Mouse (Mus musculus): ENCODE data around the gene Rhof. TPM values are rescaled to one million over a fixed set of nuclear protein-coding genes. Genes with fewer than 3 reads are reported as not detected.

The Rhof gene
- polyA plus RNA-seq, 1 experiment from 2014 or later: 2.3 TPM

- ATAC-seq: no peak
- WGBS: 94% methylated on average over 4 of the region's 4 CpGs
- H3K4me2 ChIP-seq (replicated peaks): no peak overlapping the region
- no peaks in the 10 kb centered on the region for H3K4me1 ChIP-seq (replicated peaks)
- H3K9me3 ChIP-seq: no peaks in the 10 kb centered on the region
- no peak overlapping the region for H3K9ac ChIP-seq
- H3K36me3 ChIP-seq: no peaks in the 10 kb centered on the region
- H3K27ac ChIP-seq: no peak overlapping the region
- no peak overlapping the region for H3K4me3 ChIP-seq (replicated peaks)
- H3K27me3 ChIP-seq (replicated peaks): no peaks in the 10 kb centered on the region
These were observed 43.7 kb downstream of the Rhof start for GRCm38 (mm10) chr5:123088784-123089183.

DNA sequence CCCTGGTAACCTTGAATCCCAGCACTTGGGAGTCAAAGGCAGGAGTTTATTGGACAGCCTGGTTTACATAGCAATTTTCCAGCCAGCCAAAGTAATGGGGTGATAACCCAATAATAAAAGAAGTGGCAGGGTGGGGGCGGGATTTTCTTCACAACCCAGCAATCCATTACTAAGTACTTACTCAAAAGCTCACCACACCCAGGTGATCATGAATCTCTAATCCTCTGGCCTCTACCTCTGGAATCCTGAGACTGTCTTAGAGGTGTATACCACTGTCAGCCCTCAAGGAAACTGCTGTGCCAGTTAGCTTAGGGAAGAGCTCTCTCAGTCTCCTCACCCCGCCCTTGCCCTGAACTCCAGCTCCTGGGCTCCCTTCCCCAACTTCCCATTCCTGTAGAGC, 46.0 kb downstream of the Rhof start:
- no peak overlapping the region for H3K4me2 ChIP-seq (replicated peaks)
- no peak overlapping the region for H3K4me3 ChIP-seq (replicated peaks)
- no peaks in the 10 kb centered on the region for H3K4me1 ChIP-seq (replicated peaks)
- no peaks in the 10 kb centered on the region for H3K36me3 ChIP-seq
- 89% methylated on average over 2 of the region's 2 CpGs for WGBS
- ATAC-seq: no peak
- H3K27ac ChIP-seq: no peak overlapping the region
- no peak overlapping the region for H3K9ac ChIP-seq
- H3K9me3 ChIP-seq: no peaks in the 10 kb centered on the region
- H3K27me3 ChIP-seq (replicated peaks): no peaks in the 10 kb centered on the region

DNA sequence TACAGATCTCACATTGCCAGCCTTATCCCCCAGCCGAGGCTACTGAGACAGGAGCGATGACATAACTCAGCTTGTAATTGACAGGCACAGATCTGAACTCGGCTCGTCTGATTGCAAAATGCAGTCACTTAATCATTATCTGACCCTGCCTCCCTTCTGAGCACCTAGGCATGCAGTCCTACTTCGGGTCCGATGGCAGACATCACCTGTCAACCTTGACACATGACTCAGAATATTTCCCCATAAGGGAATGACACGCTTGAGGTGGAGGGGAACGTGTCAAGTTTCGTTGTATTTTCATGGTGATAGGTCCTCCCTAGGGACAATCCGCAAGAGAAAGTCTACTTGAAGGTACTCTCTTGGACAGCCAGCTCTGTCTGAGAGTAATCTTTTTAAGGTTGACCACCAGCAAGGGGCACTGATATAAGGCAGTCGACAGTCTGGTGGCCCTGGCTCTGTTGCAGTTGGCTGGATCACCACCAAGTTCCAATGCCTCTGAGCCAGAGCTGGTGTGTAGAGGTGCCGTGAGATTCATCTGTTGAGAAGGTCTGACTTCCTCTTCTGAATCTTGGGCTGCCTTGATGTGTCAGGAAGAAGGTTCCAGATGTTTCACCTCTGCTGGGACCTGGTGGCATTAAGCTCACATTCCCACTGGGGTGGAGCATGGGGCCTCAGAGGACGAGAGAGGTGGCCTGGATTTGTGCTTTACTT, 49.0 kb downstream of the Rhof start:
- no peak for ATAC-seq
- Histone ChIP-seq H3K9me3 (no peaks in the 10 kb centered on the region), H3K36me3 (no peaks in the 10 kb centered on the region), H3K27me3 (replicated peaks) (no peaks in the 10 kb centered on the region), H3K27ac (no peak overlapping the region), H3K4me3 (replicated peaks) (no peak overlapping the region), H3K9ac (no peak overlapping the region), H3K4me1 (replicated peaks) (no peaks in the 10 kb centered on the region), H3K4me2 (replicated peaks) (no peak overlapping the region)
- WGBS: 70% methylated on average over 13 of the region's 13 CpGs

DNA sequence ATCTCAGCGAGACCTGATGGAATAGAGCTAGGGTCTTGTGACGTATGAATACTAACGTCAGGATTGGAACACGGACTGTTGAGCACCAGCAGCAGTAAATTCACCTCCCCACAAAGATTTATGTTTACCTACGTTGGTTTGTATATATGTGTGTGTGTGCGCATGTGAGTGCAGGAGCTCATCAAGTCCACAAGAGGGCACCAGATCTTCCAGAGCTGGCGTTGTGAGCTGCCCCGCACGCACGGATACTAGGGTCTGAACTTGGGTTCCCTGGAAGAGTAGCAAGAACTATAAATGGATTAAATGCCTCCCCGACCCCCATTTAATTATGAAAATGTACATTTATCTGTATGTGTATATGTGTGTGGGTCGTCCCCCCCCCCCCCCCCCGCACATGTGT, 52.0 kb downstream of the Rhof start:
- WGBS: 96% methylated on average over 13 of the region's 13 CpGs
- no peak overlapping the region for H3K4me3 ChIP-seq (replicated peaks)
- no peaks in the 10 kb centered on the region for H3K36me3 ChIP-seq
- no peak overlapping the region for H3K9ac ChIP-seq
- no peaks in the 10 kb centered on the region for H3K9me3 ChIP-seq
- no peak for ATAC-seq
- H3K27me3 ChIP-seq (replicated peaks): no peaks in the 10 kb centered on the region
- H3K4me1 ChIP-seq (replicated peaks): peaks cover 16% of the 10 kb centered on the region
- H3K4me2 ChIP-seq (replicated peaks): no peak overlapping the region
- H3K27ac ChIP-seq: no peak overlapping the region

DNA sequence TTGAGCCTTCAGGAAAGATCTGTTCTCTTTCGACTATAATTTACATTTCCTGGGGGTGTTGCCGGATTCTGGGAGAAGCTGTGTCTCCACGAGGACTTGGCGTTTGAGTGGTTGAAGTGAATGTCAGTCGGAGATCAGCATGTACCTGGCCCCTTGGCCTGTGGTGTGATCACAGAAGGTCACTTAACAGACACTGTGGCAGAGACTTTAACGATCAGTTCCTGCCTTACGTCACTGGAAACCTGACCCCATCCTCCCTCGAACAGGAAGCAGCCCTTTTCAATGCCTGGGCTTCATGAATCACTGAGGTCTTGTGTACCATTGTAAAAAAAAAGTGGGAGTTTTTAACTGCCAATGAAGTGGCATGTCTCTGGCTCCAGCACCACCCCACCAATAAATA, 52.5 kb downstream of the Rhof start:
- H3K27ac ChIP-seq: no peak overlapping the region
- peaks cover 18% of the 10 kb centered on the region for H3K4me1 ChIP-seq (replicated peaks)
- no peak overlapping the region for H3K9ac ChIP-seq
- ATAC-seq: no peak
- H3K36me3 ChIP-seq: no peaks in the 10 kb centered on the region
- no peaks in the 10 kb centered on the region for H3K9me3 ChIP-seq
- no peak overlapping the region for H3K4me3 ChIP-seq (replicated peaks)
- 0 out of 2 replicates have a peak overlapping the region, but pooled peaks have one; percentile 9 for H3K4me2 ChIP-seq (replicated peaks)
- H3K27me3 ChIP-seq (replicated peaks): no peaks in the 10 kb centered on the region
- WGBS: 43% methylated on average over 8 of the region's 8 CpGs

DNA sequence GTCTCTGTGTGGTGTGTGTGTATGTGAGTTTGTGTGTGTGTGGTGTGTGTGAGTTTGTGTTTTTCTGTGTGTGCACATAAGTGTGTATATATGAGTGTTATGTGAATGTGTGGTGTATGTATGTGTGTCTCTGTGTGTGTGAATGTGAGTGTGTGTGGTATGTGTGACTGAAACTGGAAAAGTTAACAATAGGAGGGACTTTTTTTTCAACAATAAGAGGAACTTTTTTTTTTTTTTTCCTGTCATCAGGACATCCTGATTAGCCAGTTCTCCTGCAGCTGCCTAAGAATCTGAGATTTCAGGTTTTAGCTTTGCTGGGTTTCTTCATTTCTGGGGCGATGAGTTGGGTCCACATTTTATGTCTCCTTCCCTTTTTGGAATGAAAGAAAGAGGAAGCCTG, 52.9 kb downstream of the Rhof start:
- no peak overlapping the region for H3K4me3 ChIP-seq (replicated peaks)
- 59% methylated on average over 1 of the region's 1 CpGs for WGBS

GRCm38 (mm10) chr5:123076419-123077281, 55.8 kb downstream of the Rhof start:
- Histone ChIP-seq H3K4me2 (replicated peaks) (peak overlapping the region; percentile 99), H3K4me1 (replicated peaks) (peaks cover 18% of the 10 kb centered on the region), H3K36me3 (no peaks in the 10 kb centered on the region), H3K9me3 (no peaks in the 10 kb centered on the region), H3K9ac (peak overlapping the region; percentile 74), H3K27me3 (replicated peaks) (no peaks in the 10 kb centered on the region), H3K27ac (peak overlapping the region; percentile 40; the same call in 1 of the 2 replicates), H3K4me3 (replicated peaks) (peak overlapping the region; percentile 74)
- peak; percentile 91 for ATAC-seq
- WGBS: 3% methylated on average over 35 of the region's 35 CpGs

More for the DNA sequence above, 52.9 kb downstream of the Rhof start:
- Histone ChIP-seq H3K4me1 (replicated peaks) (peaks cover 18% of the 10 kb centered on the region), H3K27ac (no peak overlapping the region), H3K9ac (no peak overlapping the region), H3K36me3 (no peaks in the 10 kb centered on the region), H3K9me3 (no peaks in the 10 kb centered on the region), H3K4me2 (replicated peaks) (no peak overlapping the region), H3K27me3 (replicated peaks) (no peaks in the 10 kb centered on the region)
- no peak for ATAC-seq

GRCm38 (mm10) chr5:123075576-123076418, 56.7 kb downstream of the Rhof start:
- Histone ChIP-seq H3K27ac (peak overlapping the region; percentile 40; the same call in 1 of the 2 replicates), H3K4me2 (replicated peaks) (peak overlapping the region; percentile 99), H3K9ac (peak overlapping the region; percentile 74), H3K27me3 (replicated peaks) (no peaks in the 10 kb centered on the region), H3K36me3 (no peaks in the 10 kb centered on the region), H3K4me1 (replicated peaks) (peaks cover 18% of the 10 kb centered on the region), H3K4me3 (replicated peaks) (peak overlapping the region; percentile 74), H3K9me3 (no peaks in the 10 kb centered on the region)
- peak; percentile 99 for ATAC-seq
- 6% methylated on average over 45 of the region's 45 CpGs for WGBS

- H3K4me3 ChIP-seq (replicated peaks): no peak overlapping the region
- ATAC-seq: no peak
- H3K4me2 ChIP-seq (replicated peaks): no peak overlapping the region
- no peak overlapping the region for H3K27ac ChIP-seq
- no peak overlapping the region for H3K9ac ChIP-seq
- H3K9me3 ChIP-seq: no peaks in the 10 kb centered on the region
- 95% methylated on average over 2 of the region's 2 CpGs for WGBS
- no peaks in the 10 kb centered on the region for H3K4me1 ChIP-seq (replicated peaks)
- H3K27me3 ChIP-seq (replicated peaks): no peaks in the 10 kb centered on the region
- H3K36me3 ChIP-seq: no peaks in the 10 kb centered on the region
These were observed 63.8 kb downstream of the Rhof start for GRCm38 (mm10) chr5:123068714-123069113.

DNA sequence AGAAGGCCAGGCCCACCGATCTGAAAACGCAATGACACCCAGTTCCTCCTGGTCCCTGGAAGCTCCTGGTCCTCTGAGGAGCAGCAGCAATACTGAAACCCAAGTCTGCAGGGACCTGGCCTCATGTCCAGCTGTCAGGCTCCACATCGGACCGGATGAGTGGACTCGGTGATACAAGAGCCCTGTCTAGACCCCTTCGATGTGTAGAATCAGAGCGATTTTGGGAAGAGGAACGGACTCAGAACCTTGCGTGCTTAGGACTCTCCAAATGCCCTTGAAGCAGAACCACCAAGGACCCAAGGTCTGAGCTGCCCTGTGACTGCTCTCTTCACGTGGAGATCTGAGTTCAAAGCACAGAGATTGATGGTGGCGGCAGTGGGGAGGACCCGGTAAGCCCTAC, 64.4 kb downstream of the Rhof start, which contains the start of gene Tmem120b:
TSS of gene Tmem120b (plus strand) at position 301 of the 400 bp plus-strand sequence.
- Histone ChIP-seq H3K9ac (no peak within 1 kb of the TSS), H3K4me3 (replicated peaks) (no peak within 1 kb of the TSS), H3K27ac (no peak within 1 kb of the TSS), H3K36me3 (no peaks in the 10 kb centered on the region), H3K9me3 (no peaks in the 10 kb centered on the region), H3K4me1 (replicated peaks) (no peaks in the 10 kb centered on the region), H3K27me3 (replicated peaks) (no peaks in the 10 kb centered on the region), H3K4me2 (replicated peaks) (no peak within 1 kb of the TSS)
- WGBS: 86% methylated on average over 12 of the region's 12 CpGs
- no peak for ATAC-seq

- 14% methylated on average over 6 of the region's 6 CpGs for WGBS
- no peak overlapping the region for H3K27ac ChIP-seq
- no peak overlapping the region for H3K4me3 ChIP-seq (replicated peaks)
- H3K27me3 ChIP-seq (replicated peaks): no peaks in the 10 kb centered on the region
- no peak overlapping the region for H3K9ac ChIP-seq
- H3K4me1 ChIP-seq (replicated peaks): no peaks in the 10 kb centered on the region
- no peaks in the 10 kb centered on the region for H3K36me3 ChIP-seq
- H3K4me2 ChIP-seq (replicated peaks): no peak overlapping the region
- ATAC-seq: peak; percentile 80
- H3K9me3 ChIP-seq: no peaks in the 10 kb centered on the region
These were observed 65.0 kb downstream of the Rhof start for GRCm38 (mm10) chr5:123067395-123067995.
